Mouse (Mus musculus) G1E (cell line): ENCODE measurements around the gene Zg16.

Experiments
- CTCF ChIP-seq: IDR thresholded peaks from 2 replicates; pipeline ENCODE4 v1.5.1; 2012; ENCODE audit warnings: low read depth, low read length, inconsistent platforms, mixed read lengths
- POLR2AphosphoS5 ChIP-seq: IDR thresholded peaks from 2 replicates; pipeline ENCODE4 v1.6.1; 2012; ENCODE audit warnings: low read depth, low read length, inconsistent platforms; ENCODE audit not compliant: insufficient replicate concordance
- TAL1 ChIP-seq: conservative IDR thresholded peaks from 2 replicates; pipeline ENCODE4 v1.6.1; 2012; ENCODE audit warnings: low read depth, low read length, inconsistent platforms, mixed read lengths

- TF ChIP-seq CTCF (peak; percentile 42; the same call in 1 of the 2 replicates), TAL1 (no peak), POLR2AphosphoS5 (no peak)
These were observed 42.5 kb upstream of the Zg16 start for GRCm38 (mm10) chr7:127129638-127130037.
